Mouse (Mus musculus): ENCODE measurements around the gene Spout1.
A peak's percentile ranks its signal among the peaks of the same experiment; 100 is the strongest.

Gene Spout1

GRCm38 (mm10) chr2:30130156-30130555 lies 48.1 kb downstream of the Spout1 start:
- no peak for DNase-seq (ENCODE audit: low spot score in 2 of 2)

GRCm38 (mm10) chr2:30128789-30129188 lies 49.5 kb downstream of the Spout1 start:
- peak in 1 of 2 experiments; percentile 42 for DNase-seq (ENCODE audit: low spot score in 2 of 2)

- DNase-seq (ENCODE audit: low spot score in 2 of 2), result peak; percentile 93 to 97
Observed at GRCm38 (mm10) chr2:30124472-30125274, 53.6 kb downstream of the Spout1 start, which contains the start of gene Zer1. Gene Zer1, minus strand, starts transcription at chr2:30124585.

- DNase-seq (ENCODE audit: low spot score in 2 of 2), result no peak
Observed at GRCm38 (mm10) chr2:30123729-30124471, 54.4 kb downstream of the Spout1 start.
